Mouse (Mus musculus): ENCODE measurements around the gene Atp6ap1. TPM values are rescaled to one million over a fixed set of nuclear protein-coding genes. Genes with fewer than 3 reads are reported as not detected.

Gene Atp6ap1
- polyA plus RNA-seq, 1 experiment from 2014 or later, result 62.6 TPM

DNA sequence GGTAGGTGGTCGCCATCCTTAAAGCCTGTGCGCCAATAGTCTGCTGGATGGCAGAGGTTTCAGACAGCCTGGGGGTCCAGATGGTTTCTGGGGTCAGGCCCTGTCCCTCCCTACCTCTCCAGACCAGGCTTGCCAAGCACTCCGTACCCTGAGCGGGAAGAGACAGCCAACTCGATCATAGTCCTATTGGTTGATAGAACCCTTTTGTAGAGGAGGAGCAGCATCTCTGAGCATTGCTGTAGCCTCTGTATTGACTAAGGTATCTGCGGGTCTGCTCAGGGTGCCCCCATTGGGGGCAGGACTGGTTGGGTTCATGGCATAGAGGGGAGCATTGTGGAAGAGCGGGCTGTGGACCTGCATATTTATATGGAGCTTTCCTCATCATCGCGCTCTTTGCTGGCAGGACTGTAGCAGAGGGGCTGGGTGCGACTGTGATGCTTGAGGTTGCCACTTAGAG, 32.3 kb downstream of the Atp6ap1 start:
- TF ChIP-seq EP300 (IDR thresholded peaks at IDR 0.05; ENCODE audit: low read depth) (no peak), CTCF (IDR thresholded peaks at IDR 0.05; ENCODE audit: low read depth) (no peak)
- DNase-seq, result no peak
- peak overlapping the region; percentile 30; the same call in 1 of the 2 replicates for H3K9ac ChIP-seq (replicated peaks)
- H3K9me3 ChIP-seq (ENCODE audit: low read length), result no peaks in the 10 kb centered on the region
- no peaks in the 10 kb centered on the region for H3K36me3 ChIP-seq (replicated peaks; ENCODE audit: insufficient read depth, low read length)
- 30% methylated on average over 9 of the region's 10 CpGs for WGBS (ENCODE audit: insufficient replicate concordance)
- peak overlapping the region; percentile 76 for H3K4me2 ChIP-seq (ENCODE audit: low read depth, low read length)
- peaks cover 2% of the 10 kb centered on the region; the same call in 1 of the 2 replicates for H3K4me1 ChIP-seq (ENCODE audit: insufficient read depth)
- 0 out of 2 replicates have a peak, but pooled peaks cover 2% of the 10 kb centered on the region for H3K27me3 ChIP-seq (ENCODE audit: insufficient read depth, low read length)
- no peak overlapping the region for H3K27ac ChIP-seq (ENCODE audit: low read depth)
- no peak for ATAC-seq
- H3K4me3 ChIP-seq (ENCODE audit: low read depth, low read length), result peak overlapping the region; percentile 44

- Histone ChIP-seq H3K4me1 (ENCODE audit: insufficient read depth) (peaks cover 2% of the 10 kb centered on the region; the same call in 1 of the 2 replicates), H3K27ac (ENCODE audit: low read depth) (no peak overlapping the region), H3K4me2 (ENCODE audit: low read depth, low read length) (no peak overlapping the region), H3K36me3 (replicated peaks; ENCODE audit: insufficient read depth, low read length) (no peaks in the 10 kb centered on the region), H3K9ac (replicated peaks) (no peak overlapping the region), H3K4me3 (ENCODE audit: low read depth, low read length) (no peak overlapping the region), H3K9me3 (ENCODE audit: low read length) (no peaks in the 10 kb centered on the region), H3K27me3 (ENCODE audit: insufficient read depth, low read length) (0 out of 2 replicates have a peak, but pooled peaks cover 2% of the 10 kb centered on the region)
- DNase-seq, result no peak
- TF ChIP-seq CTCF (IDR thresholded peaks at IDR 0.05; ENCODE audit: low read depth) (no peak), EP300 (IDR thresholded peaks at IDR 0.05; ENCODE audit: low read depth) (no peak)
- no peak for ATAC-seq
- 64% methylated on average over 2 of the region's 2 CpGs for WGBS (ENCODE audit: insufficient replicate concordance)
Measured at GRCm38 (mm10) chrX:74330166-74330930, 33.5 kb downstream of the Atp6ap1 start.

DNA sequence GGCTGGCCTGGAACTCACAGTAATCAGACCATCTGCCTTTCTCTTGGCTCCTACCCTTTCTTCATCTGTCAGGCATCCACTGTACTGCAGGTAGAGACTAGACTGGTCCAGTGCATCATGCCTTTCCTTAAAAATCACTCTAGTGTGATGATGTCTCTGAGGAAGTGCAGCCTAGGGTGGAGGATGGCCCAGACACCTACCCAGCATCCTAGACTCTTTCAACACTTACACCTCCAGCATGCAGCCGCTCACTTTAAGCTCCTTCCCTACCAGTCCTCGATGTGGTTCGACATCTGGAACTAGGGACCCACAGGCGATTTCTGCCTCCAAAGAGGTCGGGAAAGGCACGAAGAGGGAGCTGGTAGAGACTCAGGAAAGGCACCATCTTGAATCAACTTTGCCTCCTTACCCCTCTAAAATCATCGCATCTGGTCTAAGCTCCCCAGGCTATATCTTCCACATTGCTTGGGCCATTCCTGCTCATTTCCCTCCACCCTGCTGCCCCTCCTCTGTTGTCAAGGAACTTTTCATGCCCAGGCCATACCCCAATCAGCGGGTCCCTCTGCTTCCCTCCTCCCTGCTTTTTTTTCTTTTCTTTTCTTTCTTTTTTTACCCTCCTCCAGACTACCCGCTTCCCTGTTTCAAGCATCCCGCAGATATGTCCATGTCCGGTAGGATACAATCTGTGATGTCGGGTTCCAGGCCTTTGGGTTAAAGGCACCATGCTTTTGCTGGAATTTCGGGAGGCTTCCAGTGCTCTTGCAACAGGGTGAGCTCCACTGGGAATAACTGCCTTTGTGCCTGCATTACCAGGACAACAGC, 56.0 kb downstream of the Atp6ap1 start:
- H3K9ac ChIP-seq (replicated peaks), result peak overlapping the region; percentile 57
- H3K4me3 ChIP-seq (ENCODE audit: low read depth, low read length), result peak overlapping the region; percentile 55
- 23% methylated on average over 13 of the region's 13 CpGs for WGBS (ENCODE audit: insufficient replicate concordance)
- H3K36me3 ChIP-seq (replicated peaks; ENCODE audit: insufficient read depth, low read length), result no peaks in the 10 kb centered on the region
- H3K4me1 ChIP-seq (ENCODE audit: insufficient read depth), result peaks cover 2% of the 10 kb centered on the region; the same call in 1 of the 2 replicates
- ATAC-seq (peak; percentile 10; the same call in 1 of the 2 replicates), DNase-seq (no peak)
- H3K4me2 ChIP-seq (ENCODE audit: low read depth, low read length), result peak overlapping the region; percentile 77
- H3K27ac ChIP-seq (ENCODE audit: low read depth), result peak overlapping the region; percentile 66; the same call in 1 of the 2 replicates
- H3K27me3 ChIP-seq (ENCODE audit: insufficient read depth, low read length), result no peaks in the 10 kb centered on the region
- no peaks in the 10 kb centered on the region for H3K9me3 ChIP-seq (ENCODE audit: low read length)
- no peak for TF ChIP-seq EP300 (IDR thresholded peaks at IDR 0.05; ENCODE audit: low read depth)
- TF ChIP-seq CTCF (IDR thresholded peaks at IDR 0.05; ENCODE audit: low read depth), result no peak

- Histone ChIP-seq H3K27me3 (ENCODE audit: insufficient read depth, low read length) (no peaks in the 10 kb centered on the region), H3K4me2 (ENCODE audit: low read depth, low read length) (peak within 1 kb of the TSS; percentile 77), H3K4me3 (ENCODE audit: low read depth, low read length) (peak within 1 kb of the TSS; percentile 55), H3K27ac (ENCODE audit: low read depth) (peak within 1 kb of the TSS; percentile 66; the same call in 1 of the 2 replicates), H3K9me3 (ENCODE audit: low read length) (no peaks in the 10 kb centered on the region), H3K36me3 (replicated peaks; ENCODE audit: insufficient read depth, low read length) (no peaks in the 10 kb centered on the region), H3K9ac (replicated peaks) (peak within 1 kb of the TSS; percentile 57), H3K4me1 (ENCODE audit: insufficient read depth) (peaks cover 2% of the 10 kb centered on the region; the same call in 1 of the 2 replicates)
- DNase-seq (peak; percentile 81), ATAC-seq (peak; percentile 85)
- TF ChIP-seq EP300 (IDR thresholded peaks at IDR 0.05; ENCODE audit: low read depth) (no peak), CTCF (IDR thresholded peaks at IDR 0.05; ENCODE audit: low read depth) (no peak)
- WGBS (ENCODE audit: insufficient replicate concordance), result 19% methylated on average over 9 of the region's 22 CpGs
Measured at GRCm38 (mm10) chrX:74353467-74353770, 56.5 kb downstream of the Atp6ap1 start, which contains the start of gene Lage3. Gene Lage3 (minus strand): TSS chrX:74353618.

Small RNA genes within 50 kb of the gene (microRNA-seq; reads per million reads assigned to microRNA genes)
- not detected for gene Mir7091
- gene Mir7092, result 3.2 reads per million

Other genes with a start within 250 kb of the Atp6ap1 start
- gene Opn1mw, start 169.6 kb upstream of the Atp6ap1 start, polyA plus RNA-seq (2015; fragmentation: Nextera tagmentation; extraction: Ambion mirVana), result not detected in 2 replicates
- 4.7 and 5.4 TPM in 2 replicates for gene Mecp2, start 161.7 kb upstream of the Atp6ap1 start, polyA plus RNA-seq (2015; fragmentation: Nextera tagmentation; extraction: Ambion mirVana)
- not detected in 2 replicates for gene Tex28, start 129.3 kb upstream of the Atp6ap1 start, polyA plus RNA-seq (2015; fragmentation: Nextera tagmentation; extraction: Ambion mirVana)
- not detected in 2 replicates for gene Tktl1, start 119.8 kb upstream of the Atp6ap1 start, polyA plus RNA-seq (2015; fragmentation: Nextera tagmentation; extraction: Ambion mirVana)
- 30.2 and 34.1 TPM in 2 replicates for gene Flna, start 47.3 kb upstream of the Atp6ap1 start, polyA plus RNA-seq (2015; fragmentation: Nextera tagmentation; extraction: Ambion mirVana)
- 6.8 and 7.4 TPM in 2 replicates for gene Emd, start 42.4 kb upstream of the Atp6ap1 start, polyA plus RNA-seq (2015; fragmentation: Nextera tagmentation; extraction: Ambion mirVana)
- gene Rpl10, start 26.3 kb upstream of the Atp6ap1 start, polyA plus RNA-seq (2015; fragmentation: Nextera tagmentation; extraction: Ambion mirVana), result 438 and 471 TPM in 2 replicates
- 30.4 and 31.2 TPM in 2 replicates for gene Taz, start 15.2 kb upstream of the Atp6ap1 start, polyA plus RNA-seq (2015; fragmentation: Nextera tagmentation; extraction: Ambion mirVana)
- 10.0 and 10.8 TPM in 2 replicates for gene Dnase1l1, start 14.8 kb upstream of the Atp6ap1 start, polyA plus RNA-seq (2015; fragmentation: Nextera tagmentation; extraction: Ambion mirVana)
- 27.6 and 35.8 TPM in 2 replicates for gene Gdi1, start 7.9 kb downstream of the Atp6ap1 start, polyA plus RNA-seq (2015; fragmentation: Nextera tagmentation; extraction: Ambion mirVana)
- 20.1 and 21.9 TPM in 2 replicates for gene Fam50a, start 15.9 kb downstream of the Atp6ap1 start, polyA plus RNA-seq (2015; fragmentation: Nextera tagmentation; extraction: Ambion mirVana)
- 0.25 and 0.37 TPM in 2 replicates for gene Plxna3, start 32.0 kb downstream of the Atp6ap1 start, polyA plus RNA-seq (2015; fragmentation: Nextera tagmentation; extraction: Ambion mirVana)
- gene Lage3, start 56.5 kb downstream of the Atp6ap1 start, polyA plus RNA-seq (2015; fragmentation: Nextera tagmentation; extraction: Ambion mirVana), result 46.6 and 48.3 TPM in 2 replicates
- 38.3 TPM in 2 replicates for gene Ubl4a, start 76.1 kb downstream of the Atp6ap1 start, polyA plus RNA-seq (2015; fragmentation: Nextera tagmentation; extraction: Ambion mirVana)
- 7.7 and 7.8 TPM in 2 replicates for gene Slc10a3, start 76.3 kb downstream of the Atp6ap1 start, polyA plus RNA-seq (2015; fragmentation: Nextera tagmentation; extraction: Ambion mirVana)
- 9.7 and 11.1 TPM in 2 replicates for gene Fam3a, start 96.2 kb downstream of the Atp6ap1 start, polyA plus RNA-seq (2015; fragmentation: Nextera tagmentation; extraction: Ambion mirVana)
- gene Ikbkg, start 96.2 kb downstream of the Atp6ap1 start, polyA plus RNA-seq (2015; fragmentation: Nextera tagmentation; extraction: Ambion mirVana), result 11.7 and 12.9 TPM in 2 replicates
- 21.9 and 24.3 TPM in 2 replicates for gene G6pdx, start 132.1 kb downstream of the Atp6ap1 start, polyA plus RNA-seq (2015; fragmentation: Nextera tagmentation; extraction: Ambion mirVana)
- gene Gm6880, start 184.3 kb downstream of the Atp6ap1 start, polyA plus RNA-seq (2015; fragmentation: Nextera tagmentation; extraction: Ambion mirVana), result not detected in 2 replicates